Mouse (Mus musculus): ENCODE results near the gene Trhde.

Gene Trhde

DNA sequence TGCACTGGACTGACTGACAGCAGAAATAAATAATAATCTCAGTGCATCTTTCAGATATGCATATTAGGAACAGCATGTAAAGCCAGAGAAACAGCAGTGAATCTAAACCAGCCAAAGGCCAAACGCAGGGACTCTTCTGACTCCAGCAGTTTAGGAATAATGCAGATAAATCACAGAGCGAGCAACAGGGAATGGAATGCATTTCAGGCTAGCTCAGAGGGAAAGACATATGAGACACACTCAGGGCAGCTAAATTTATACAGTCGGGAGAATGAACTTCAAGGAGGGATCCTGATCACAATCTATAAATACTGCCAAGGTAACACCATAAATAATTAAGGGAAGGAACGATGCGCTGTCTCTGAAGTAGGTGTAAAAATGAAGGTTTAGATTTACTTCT, 66.4 kb downstream of the Trhde start:
- DNase-seq: no peak

DNA sequence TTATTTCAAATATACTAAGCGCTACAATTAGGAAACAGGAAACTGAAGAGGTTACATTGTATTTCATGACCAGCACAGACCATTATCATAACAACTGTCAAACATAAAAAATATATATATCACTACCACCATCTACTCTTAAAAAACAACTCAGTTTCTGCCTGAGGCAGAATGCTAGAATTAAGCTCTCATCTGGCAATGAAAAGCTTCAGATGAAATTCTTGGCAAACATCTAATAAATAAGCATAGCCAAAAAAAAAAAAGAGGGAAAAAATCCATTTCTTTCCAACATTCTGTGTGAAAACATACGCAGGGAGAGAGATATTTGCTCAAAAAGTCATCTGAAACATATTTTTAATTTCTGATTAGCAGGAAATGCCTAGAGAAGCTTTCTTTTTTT, 67.0 kb downstream of the Trhde start:
- no peak for DNase-seq

DNA sequence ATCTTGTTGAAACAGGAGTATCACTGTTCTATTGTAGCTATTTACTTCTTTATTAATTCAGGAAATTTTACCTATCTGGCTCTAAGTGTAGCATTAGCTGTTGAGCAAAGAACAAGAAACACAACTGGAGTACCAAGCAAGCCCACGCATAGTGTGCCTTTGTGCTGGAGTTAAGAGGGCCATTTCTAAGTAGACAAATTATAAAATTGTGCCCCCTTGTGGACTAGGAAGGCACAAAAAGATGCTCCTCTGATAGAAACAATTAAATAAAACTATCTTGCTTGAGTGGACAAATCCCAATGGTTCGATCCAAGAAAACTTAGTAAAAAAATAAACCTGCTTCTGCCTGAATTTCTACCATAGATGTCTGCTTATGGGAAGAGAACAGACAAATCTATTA, 76.5 kb downstream of the Trhde start:
- DNase-seq: no peak

GRCm38 (mm10) chr10:114701791-114702190, 100.3 kb downstream of the Trhde start:
- DNase-seq: no peak

- DNase-seq: no peak
Observed at GRCm38 (mm10) chr10:114671791-114672415, 130.2 kb downstream of the Trhde start.

GRCm38 (mm10) chr10:114593046-114593445, 209.1 kb downstream of the Trhde start:
- DNase-seq: no peak

DNA sequence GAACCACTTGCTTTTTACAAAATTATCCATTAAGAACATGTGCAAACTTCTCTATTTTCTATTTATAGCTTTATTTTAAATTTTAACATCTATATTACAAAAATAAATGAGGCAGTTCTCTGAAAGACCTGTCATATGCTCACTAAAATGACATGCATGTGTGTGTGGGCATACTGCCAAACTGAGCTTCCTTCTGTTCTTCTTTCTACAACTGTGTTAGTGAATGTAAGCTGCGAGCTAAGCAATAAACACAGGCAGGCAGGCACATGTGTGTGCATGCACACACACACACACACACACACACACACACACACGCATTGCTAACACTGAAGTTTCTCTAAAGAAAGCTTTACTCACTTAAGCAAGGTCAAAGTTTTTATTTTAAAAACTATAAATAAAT, 223.2 kb downstream of the Trhde start:
- peak; percentile 4 for DNase-seq

DNA sequence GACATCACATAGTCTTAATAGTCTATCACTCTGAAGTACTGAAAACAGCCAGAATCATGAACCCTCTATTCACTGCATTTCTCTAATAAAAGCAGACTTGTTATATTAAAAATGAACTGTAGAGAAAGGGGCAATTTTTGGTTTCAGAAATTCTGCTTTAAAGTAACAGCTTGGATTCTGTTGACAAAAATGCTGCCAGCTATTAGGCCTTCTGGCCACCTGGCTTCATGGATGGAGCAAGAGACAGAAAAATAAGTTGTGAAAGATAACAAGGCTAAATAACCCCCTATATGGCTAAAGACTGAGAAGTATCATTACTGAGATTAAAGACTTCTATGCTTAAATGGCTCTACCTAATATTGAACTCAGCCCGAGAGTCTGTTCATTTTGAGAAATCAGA, 234.2 kb downstream of the Trhde start:
- no peak for DNase-seq

- no peak for DNase-seq
Observed at GRCm38 (mm10) chr10:114509186-114509585, 292.9 kb downstream of the Trhde start.

- DNase-seq: no peak
Observed at GRCm38 (mm10) chr10:114488806-114489205, 313.3 kb downstream of the Trhde start.

DNA sequence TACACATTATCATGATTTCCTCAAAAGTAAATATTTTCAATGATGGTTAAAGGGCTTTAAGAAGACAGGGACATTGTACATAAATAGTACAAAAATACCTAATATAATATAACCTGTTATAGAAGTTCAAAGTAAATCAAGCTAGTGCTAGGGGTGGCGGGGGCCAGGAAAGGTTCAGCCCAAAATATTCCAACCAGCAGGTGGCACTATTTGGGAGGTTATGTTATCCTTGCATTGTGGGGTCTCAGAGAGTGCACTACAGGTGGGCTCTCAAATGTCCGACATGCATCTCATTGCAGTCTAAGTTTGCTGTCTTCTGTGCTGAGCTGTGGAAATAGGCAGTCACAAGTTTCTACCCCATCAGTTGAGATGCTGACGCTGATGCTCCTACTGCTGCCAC, 346.5 kb downstream of the Trhde start:
- peak; percentile 4 for DNase-seq

DNA sequence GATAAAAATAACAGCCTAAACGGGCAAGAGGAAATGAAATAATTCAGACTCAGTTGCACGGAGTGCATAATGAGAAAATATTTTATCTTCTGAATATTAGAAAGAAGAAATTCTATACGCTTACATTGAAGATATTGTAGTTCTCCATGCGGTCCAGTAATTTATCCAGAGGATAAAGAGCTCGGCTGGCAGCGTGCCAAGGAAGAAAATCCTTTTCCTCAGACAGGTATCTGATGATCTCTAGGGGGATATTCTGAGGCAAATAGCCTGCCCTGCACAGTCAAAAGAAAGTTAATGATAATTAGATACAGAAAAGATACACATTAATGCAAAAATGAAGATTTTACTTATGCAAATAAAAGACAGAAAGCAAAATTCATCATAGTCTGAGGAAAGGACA, 354.0 kb downstream of the Trhde start:
- DNase-seq: no peak

DNA sequence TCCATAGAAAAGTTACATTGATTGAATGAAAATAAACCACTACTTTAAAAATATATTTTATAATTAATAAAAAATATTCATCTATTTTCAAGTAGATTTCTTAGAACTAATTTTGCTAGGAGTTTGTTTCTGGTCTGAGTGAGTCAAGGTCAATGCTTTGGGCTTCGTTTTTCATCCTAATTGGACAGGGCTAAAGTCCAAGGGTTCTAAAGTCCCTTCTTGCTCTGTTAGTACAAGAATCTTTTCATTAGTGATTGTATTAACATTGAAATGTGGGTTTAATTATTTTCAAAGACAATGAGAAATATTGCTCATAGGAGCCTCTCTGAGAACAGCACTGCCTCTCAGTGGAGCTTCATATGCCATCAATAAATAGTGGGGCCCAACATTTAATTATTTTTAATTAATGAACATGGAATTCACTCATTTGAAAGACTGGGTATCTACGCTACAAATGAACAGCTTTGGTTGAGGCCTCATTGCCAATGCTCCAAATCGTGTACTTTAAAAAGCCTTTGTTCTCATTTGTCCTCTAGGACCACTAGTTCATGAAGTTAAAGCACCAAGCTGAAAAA, 383.1 kb downstream of the Trhde start:
- DNase-seq: no peak

GRCm38 (mm10) chr10:114415717-114416116, 386.4 kb downstream of the Trhde start:
- no peak for DNase-seq

- no peak for DNase-seq
Observed at GRCm38 (mm10) chr10:114405260-114405659, 396.8 kb downstream of the Trhde start.

DNA sequence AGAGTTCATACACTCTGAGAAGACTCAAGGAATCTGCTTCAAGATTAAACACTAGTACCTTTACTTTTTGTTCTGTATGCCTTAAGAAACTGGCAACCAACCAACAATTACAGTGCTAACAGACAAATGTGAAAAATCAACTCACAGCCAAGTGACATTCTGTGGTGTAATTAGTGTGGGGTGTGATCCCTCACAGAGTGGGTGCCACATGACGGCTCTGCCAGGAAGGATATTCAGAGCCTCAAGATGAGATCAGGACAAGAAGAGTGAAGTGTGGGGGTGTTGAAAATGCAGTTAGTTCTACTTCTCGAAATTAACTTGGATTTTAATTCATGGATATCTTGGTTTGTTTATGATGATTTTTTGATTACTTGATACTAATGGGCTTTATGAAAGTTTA, 398.3 kb downstream of the Trhde start:
- no peak for DNase-seq

DNA sequence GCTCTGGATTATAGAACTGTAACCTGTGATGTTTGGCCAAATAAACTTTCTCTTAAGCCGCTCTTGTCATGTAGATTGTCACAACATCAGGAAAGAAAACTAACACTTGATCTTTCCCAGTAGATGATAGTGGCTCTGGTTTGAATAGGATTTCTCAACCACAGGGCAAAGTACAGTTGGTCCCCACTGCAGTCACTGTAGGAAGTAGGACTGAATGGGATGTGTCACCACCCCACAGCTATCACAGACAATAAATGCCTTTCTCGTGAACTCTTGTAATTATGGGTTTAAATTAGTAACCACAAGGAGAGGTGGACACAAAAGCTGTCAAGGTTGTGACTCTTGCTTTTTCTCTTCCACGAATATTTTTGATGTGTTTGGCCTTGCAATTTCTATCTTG, 431.3 kb downstream of the Trhde start:
- DNase-seq: no peak

DNA sequence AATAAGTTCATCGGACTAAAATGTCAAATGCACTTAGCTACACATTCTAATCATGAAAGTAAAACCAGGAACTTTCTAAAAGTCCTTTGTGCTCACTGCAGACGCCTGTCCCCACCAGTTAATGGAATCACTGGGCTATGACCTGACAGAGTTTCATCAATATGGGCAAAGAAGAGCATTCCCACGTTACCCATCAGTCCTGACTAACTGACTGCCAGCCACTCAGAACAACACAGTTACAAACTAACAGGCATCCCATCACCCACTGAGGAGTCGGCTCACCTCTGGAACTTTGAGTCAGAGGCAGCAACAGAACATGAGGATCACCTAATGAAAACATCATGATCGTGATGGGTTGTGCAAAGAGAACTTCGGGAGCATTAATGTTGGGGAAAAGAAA, 438.7 kb downstream of the Trhde start:
- DNase-seq: no peak

DNA sequence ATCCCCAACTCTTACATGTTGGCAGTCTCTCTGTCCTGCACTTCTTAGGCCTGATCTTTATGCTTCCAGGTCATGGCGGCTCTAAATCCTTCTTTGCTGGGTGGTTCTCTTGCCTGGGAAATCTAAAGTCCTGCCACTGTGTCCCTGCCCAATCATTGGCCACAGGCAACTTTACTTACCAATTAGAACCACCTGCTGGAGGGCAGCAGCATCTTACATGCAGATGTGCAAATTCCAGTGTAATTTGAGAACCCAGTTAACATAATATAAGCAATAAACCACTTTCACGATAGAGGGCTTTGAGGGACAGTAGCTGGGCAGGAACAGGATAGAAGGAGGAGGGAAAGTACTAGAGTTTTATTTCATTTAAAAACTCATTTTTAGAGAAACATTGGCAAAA, 439.5 kb downstream of the Trhde start:
- no peak for DNase-seq
